Mouse (Mus musculus): ENCODE data around the gene Bloc1s1. TPM values are rescaled to one million over a fixed set of nuclear protein-coding genes. Genes with fewer than 3 reads are reported as not detected.

The Bloc1s1 gene
- total and polyA plus RNA-seq, 2 experiments, result 106 to 192 TPM

DNA sequence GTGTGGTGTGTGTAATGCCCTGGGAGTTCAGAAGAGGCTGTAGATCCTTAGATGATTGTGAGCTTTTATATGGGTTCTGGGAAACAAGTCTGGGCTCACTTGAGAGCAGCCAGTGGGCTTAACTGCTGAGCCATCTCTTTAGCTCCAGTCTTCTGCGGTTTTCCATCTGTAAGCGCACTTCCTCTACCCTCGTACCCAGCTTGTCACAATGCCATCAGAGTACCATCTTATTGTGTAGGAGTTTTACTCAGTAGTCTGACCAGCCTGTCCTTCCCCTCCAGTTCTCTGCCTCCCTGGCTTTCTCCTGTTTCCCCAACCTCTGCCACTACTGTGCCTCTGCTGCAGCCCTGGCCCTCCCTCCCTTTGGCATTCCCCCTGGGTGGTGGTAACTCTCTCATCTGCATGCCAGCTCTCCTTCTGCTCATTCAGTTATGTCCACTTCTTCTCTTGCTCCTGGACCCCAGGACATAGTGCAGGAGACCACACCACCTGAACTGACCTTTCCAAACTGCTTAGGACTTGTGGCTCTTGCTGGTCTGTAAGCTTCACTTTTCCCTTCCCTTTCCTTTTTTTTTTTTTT, 21.3 kb downstream of the Bloc1s1 start:
- WGBS, result 83% methylated on average over 3 of the region's 3 CpGs
- Histone ChIP-seq H3K9ac (ENCODE audit: low read depth, low read length) (no peak overlapping the region), H3K4me1 (ENCODE audit: control insufficient read depth, insufficient read depth, low read length) (no peaks in the 10 kb centered on the region), H3K27me3 (ENCODE audit: control insufficient read depth, insufficient read depth, low read length) (no peaks in the 10 kb centered on the region), H3K4me3 (ENCODE audit: insufficient read depth, low read depth, low read length) (no peak overlapping the region), H3K79me2 (ENCODE audit: control insufficient read depth, insufficient read depth, low read length) (no peaks in the 10 kb centered on the region), H3K27ac (replicated peaks; ENCODE audit: insufficient read depth, low read depth, low read length) (no peak overlapping the region), H3K36me3 (ENCODE audit: control insufficient read depth, insufficient read depth, low read length) (no peaks in the 10 kb centered on the region)
- DNase-seq (ENCODE audit: extremely low read depth, low read depth, low spot score), result no peak
- TF ChIP-seq CTCF (IDR thresholded peaks at IDR 0.05; ENCODE audit: low read depth, low read length) (no peak), POLR2A (IDR thresholded peaks at IDR 0.05; ENCODE audit: extremely low read depth, insufficient read depth, low read length) (no peak)

DNA sequence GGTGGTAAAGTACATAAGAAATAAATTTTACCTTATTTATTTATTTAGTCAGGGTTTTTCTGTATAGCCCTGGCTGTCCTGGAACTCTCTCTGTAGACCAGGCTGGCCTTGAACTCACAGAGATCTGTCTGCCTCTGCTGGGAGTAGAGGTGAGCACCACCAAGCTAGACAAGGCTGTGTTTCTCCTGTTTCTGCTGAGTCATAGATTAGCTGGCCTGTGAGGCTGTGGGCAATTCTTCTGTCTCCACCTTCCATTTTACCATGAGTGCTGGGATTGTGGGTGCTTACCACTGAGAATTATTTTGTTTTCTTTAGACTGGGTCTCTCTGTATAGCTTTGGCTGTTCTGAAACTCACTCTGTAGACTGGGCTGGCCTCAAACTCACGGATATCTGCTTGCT, 22.4 kb downstream of the Bloc1s1 start:
- WGBS, result 88% methylated on average over 1 of the region's 1 CpGs
- Histone ChIP-seq H3K27me3 (ENCODE audit: control insufficient read depth, insufficient read depth, low read length) (no peaks in the 10 kb centered on the region), H3K4me3 (ENCODE audit: insufficient read depth, low read depth, low read length) (no peak overlapping the region), H3K36me3 (ENCODE audit: control insufficient read depth, insufficient read depth, low read length) (no peaks in the 10 kb centered on the region), H3K4me1 (ENCODE audit: control insufficient read depth, insufficient read depth, low read length) (no peaks in the 10 kb centered on the region), H3K9ac (ENCODE audit: low read depth, low read length) (no peak overlapping the region), H3K27ac (replicated peaks; ENCODE audit: insufficient read depth, low read depth, low read length) (no peak overlapping the region), H3K79me2 (ENCODE audit: control insufficient read depth, insufficient read depth, low read length) (no peaks in the 10 kb centered on the region)
- TF ChIP-seq POLR2A (IDR thresholded peaks at IDR 0.05; ENCODE audit: extremely low read depth, insufficient read depth, low read length) (no peak), CTCF (IDR thresholded peaks at IDR 0.05; ENCODE audit: low read depth, low read length) (no peak)
- DNase-seq (ENCODE audit: extremely low read depth, low read depth, low spot score), result no peak

DNA sequence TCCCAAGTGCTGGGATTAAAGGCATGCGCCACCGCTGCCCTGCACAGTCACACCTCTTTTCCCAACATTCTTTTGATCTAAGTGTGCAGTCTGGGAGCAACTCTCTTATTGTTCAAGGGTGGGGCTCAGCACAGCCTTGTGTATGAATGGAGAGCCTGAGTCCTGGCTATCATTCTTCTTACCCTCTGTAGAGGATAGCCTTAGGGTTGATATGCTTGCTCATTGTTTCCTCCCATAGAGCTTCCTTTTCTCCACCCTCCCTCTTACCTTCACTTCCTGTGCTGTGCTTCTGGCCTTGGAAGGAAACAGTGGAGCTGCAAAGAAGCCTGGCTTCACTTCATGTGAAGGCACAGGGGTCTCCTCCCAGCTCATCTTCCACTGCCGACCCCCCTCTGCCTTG, 23.1 kb downstream of the Bloc1s1 start, which contains the start of gene Cd63:
Gene Cd63, plus strand, starts transcription at position 292 of the 400 bp plus-strand sequence.
- DNase-seq (ENCODE audit: extremely low read depth, low read depth, low spot score), result no peak
- Histone ChIP-seq H3K4me1 (ENCODE audit: control insufficient read depth, insufficient read depth, low read length) (no peaks in the 10 kb centered on the region), H3K9ac (ENCODE audit: low read depth, low read length) (no peak within 1 kb of the TSS), H3K27me3 (ENCODE audit: control insufficient read depth, insufficient read depth, low read length) (0 out of 2 replicates have a peak, but pooled peaks cover 4% of the 10 kb centered on the region), H3K4me3 (ENCODE audit: insufficient read depth, low read depth, low read length) (no peak within 1 kb of the TSS), H3K36me3 (ENCODE audit: control insufficient read depth, insufficient read depth, low read length) (no peaks in the 10 kb centered on the region), H3K79me2 (ENCODE audit: control insufficient read depth, insufficient read depth, low read length) (no peaks in the 10 kb centered on the region), H3K27ac (replicated peaks; ENCODE audit: insufficient read depth, low read depth, low read length) (no peak within 1 kb of the TSS)
- TF ChIP-seq CTCF (IDR thresholded peaks at IDR 0.05; ENCODE audit: low read depth, low read length) (no peak), POLR2A (IDR thresholded peaks at IDR 0.05; ENCODE audit: extremely low read depth, insufficient read depth, low read length) (no peak)
- WGBS, result 86% methylated on average over 3 of the region's 3 CpGs

DNA sequence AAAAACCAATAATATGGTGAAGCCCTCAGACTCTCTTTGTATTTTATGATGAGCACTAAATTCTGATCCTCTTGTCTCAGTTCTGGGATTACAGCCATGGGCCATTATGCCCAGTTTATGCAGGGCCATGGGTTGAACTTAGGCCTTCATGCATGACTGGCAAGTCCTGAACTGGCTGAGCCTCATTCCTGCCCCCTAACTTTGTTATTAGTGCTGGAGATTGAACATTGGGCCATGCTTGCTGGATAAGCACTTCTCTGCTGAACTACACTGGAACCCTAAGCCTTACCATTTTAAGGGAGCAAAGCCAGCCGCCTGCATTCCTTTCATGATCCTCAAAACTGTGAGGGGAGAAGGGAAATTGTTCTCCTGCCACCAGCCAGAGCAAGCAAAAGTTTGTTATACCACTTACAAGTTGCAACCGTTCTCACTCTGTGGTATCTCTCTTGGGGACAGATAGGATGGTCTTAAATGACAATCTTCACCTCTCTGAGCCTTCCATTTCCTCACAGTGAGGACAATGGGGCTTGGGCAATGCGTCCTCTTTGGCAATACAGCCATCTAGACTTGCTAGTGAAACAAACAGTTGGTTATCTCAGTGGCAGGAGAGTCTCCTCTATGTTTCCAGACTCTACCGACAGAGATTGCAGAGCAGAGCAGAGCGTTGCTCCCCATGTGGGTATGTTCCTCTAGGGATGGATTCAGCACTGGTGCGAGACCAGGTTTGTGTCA, 23.9 kb downstream of the Bloc1s1 start:
- no peak overlapping the region for H3K9ac ChIP-seq (ENCODE audit: low read depth, low read length)
- no peak for DNase-seq (ENCODE audit: extremely low read depth, low read depth, low spot score)
- peaks cover 3% of the 10 kb centered on the region; the same call in 1 of the 2 replicates for H3K4me1 ChIP-seq (ENCODE audit: control insufficient read depth, insufficient read depth, low read length)
- H3K79me2 ChIP-seq (ENCODE audit: control insufficient read depth, insufficient read depth, low read length), result no peaks in the 10 kb centered on the region
- H3K27ac ChIP-seq (replicated peaks; ENCODE audit: insufficient read depth, low read depth, low read length), result no peak overlapping the region
- H3K36me3 ChIP-seq (ENCODE audit: control insufficient read depth, insufficient read depth, low read length), result no peaks in the 10 kb centered on the region
- no peak overlapping the region for H3K4me3 ChIP-seq (ENCODE audit: insufficient read depth, low read depth, low read length)
- WGBS, result 76% methylated on average over 6 of the region's 6 CpGs
- 0 out of 2 replicates have a peak, but pooled peaks cover 4% of the 10 kb centered on the region for H3K27me3 ChIP-seq (ENCODE audit: control insufficient read depth, insufficient read depth, low read length)
- no peak for TF ChIP-seq CTCF (IDR thresholded peaks at IDR 0.05; ENCODE audit: low read depth, low read length)
- no peak for TF ChIP-seq POLR2A (IDR thresholded peaks at IDR 0.05; ENCODE audit: extremely low read depth, insufficient read depth, low read length)

DNA sequence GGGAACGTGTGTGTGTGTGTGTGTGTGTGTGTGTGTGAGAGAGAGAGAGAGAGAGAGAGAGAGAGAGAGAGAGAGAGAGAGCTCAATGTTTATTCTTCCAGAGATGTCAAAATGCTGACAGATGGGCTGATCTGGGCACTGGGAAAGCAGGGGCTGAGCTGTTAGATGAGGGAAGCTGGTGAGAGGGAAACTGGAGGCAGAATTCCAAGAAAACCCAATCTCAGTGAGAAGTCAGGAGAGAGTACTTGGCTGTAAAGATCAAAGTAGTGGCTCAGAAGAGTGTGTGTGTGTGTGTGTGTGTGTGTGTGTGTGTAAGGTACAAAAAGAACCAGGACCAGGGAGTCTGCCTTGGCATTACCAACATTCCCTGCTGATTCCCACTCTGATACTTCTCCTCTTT, 26.3 kb downstream of the Bloc1s1 start:
- Histone ChIP-seq H3K4me3 (ENCODE audit: insufficient read depth, low read depth, low read length) (no peak overlapping the region), H3K4me1 (ENCODE audit: control insufficient read depth, insufficient read depth, low read length) (peaks cover 3% of the 10 kb centered on the region; the same call in 1 of the 2 replicates), H3K36me3 (ENCODE audit: control insufficient read depth, insufficient read depth, low read length) (no peaks in the 10 kb centered on the region), H3K27me3 (ENCODE audit: control insufficient read depth, insufficient read depth, low read length) (peaks cover 4% of the 10 kb centered on the region; the same call in 1 of the 2 replicates), H3K79me2 (ENCODE audit: control insufficient read depth, insufficient read depth, low read length) (no peaks in the 10 kb centered on the region), H3K9ac (ENCODE audit: low read depth, low read length) (no peak overlapping the region), H3K27ac (replicated peaks; ENCODE audit: insufficient read depth, low read depth, low read length) (no peak overlapping the region)
- 13% methylated on average over 1 of the region's 1 CpGs for WGBS
- no peak for TF ChIP-seq CTCF (IDR thresholded peaks at IDR 0.05; ENCODE audit: low read depth, low read length)
- TF ChIP-seq POLR2A (IDR thresholded peaks at IDR 0.05; ENCODE audit: extremely low read depth, insufficient read depth, low read length), result no peak
- DNase-seq (ENCODE audit: extremely low read depth, low read depth, low spot score), result no peak

DNA sequence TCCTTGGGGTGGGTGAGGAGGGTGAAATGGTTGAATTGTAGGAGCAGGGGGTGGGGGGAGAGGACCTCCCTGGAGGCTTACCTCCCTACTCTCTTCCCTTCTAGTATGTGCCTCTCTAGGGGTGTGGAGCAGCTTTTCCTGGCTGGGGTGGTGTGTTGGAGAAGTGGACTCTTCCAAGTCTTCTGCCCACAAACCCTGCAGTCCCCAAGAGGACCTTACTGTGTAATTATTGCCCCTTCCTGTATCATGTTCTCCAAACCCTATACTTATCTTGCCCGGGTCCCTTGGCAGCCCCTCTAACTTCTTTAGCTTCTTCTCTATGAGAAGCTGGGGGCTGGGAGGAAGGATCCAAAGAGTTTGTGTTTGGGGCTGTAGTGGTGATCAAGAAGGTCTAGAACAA, 27.0 kb downstream of the Bloc1s1 start:
- Histone ChIP-seq H3K4me3 (ENCODE audit: insufficient read depth, low read depth, low read length) (no peak overlapping the region), H3K79me2 (ENCODE audit: control insufficient read depth, insufficient read depth, low read length) (no peaks in the 10 kb centered on the region), H3K27me3 (ENCODE audit: control insufficient read depth, insufficient read depth, low read length) (peaks cover 4% of the 10 kb centered on the region; the same call in 1 of the 2 replicates), H3K4me1 (ENCODE audit: control insufficient read depth, insufficient read depth, low read length) (peaks cover 3% of the 10 kb centered on the region; the same call in 1 of the 2 replicates), H3K36me3 (ENCODE audit: control insufficient read depth, insufficient read depth, low read length) (no peaks in the 10 kb centered on the region), H3K27ac (replicated peaks; ENCODE audit: insufficient read depth, low read depth, low read length) (no peak overlapping the region), H3K9ac (ENCODE audit: low read depth, low read length) (no peak overlapping the region)
- 37% methylated on average over 1 of the region's 1 CpGs for WGBS
- no peak for TF ChIP-seq CTCF (IDR thresholded peaks at IDR 0.05; ENCODE audit: low read depth, low read length)
- DNase-seq (ENCODE audit: extremely low read depth, low read depth, low spot score), result no peak
